9 mouse cellular contexts compared by ENCODE assay signal in the genomic region with DNA sequence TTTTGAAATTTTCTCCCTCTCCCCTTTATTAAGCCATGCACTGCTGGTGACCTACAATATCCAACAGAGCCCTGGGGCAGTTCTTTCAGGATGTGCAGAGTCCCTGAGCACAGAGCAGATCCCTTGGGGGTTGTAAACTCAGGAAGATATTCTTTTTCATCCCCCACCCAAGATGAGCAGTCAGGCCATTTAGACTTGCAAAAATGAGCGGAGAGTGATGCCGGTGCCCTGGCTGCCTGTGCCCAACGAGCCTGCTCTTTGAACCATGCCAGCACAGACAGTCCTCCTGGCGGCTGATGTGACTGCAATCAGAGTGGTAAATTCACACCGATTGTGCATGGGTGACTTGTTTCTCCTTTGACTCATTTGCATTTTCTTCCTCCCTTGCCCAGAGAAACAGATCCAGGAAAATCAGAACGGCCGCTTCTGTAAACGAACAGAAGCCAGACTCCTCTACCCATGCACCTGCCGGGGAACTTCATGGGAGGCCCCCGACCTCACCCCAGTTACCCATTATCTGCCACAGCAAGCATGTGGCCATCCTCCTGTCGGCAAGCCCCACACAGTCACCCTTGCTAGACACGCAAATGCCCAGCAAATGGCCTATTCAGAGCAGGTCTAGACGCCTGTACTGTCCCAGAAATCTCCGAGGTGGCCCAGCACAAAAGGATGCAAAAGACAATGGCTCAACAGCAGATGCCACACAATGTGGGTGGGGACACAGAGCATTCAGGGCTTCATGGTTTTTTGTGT.
DNase-seq lines count a peak whose midpoint lies in the region; ATAC-seq and TF ChIP-seq lines count a peak whose summit lies in the region.
"Had no signal": no experiment of that assay in that cellular context is flagged by ENCODE, and none has a peak within 500 bp of the region (broad histone marks: within the 10 kb centered on the region; RNA-seq: fewer than 3 reads in every experiment).

No protein-coding gene starts in this region.

- no peak for TF ChIP-seq CTCF in heart, adult 2 months (IDR thresholded peaks at IDR 0.05)

- no peak overlapping the region for H3K4me3 ChIP-seq in forebrain, embryonic 16.5 days (replicated peaks; ENCODE audit: low read length)
- no peak overlapping the region for H3K4me3 ChIP-seq in neural tube, embryonic 15.5 days (replicated peaks)
- H3K4me3 ChIP-seq in heart, adult 2 months, result no peak overlapping the region
- no peak overlapping the region for H3K4me3 ChIP-seq in heart, embryonic 12.5 days

- H3K9me3 ChIP-seq in forebrain, embryonic 16.5 days (ENCODE audit: control insufficient read depth, low read length), result no peaks in the 10 kb centered on the region
- H3K9me3 ChIP-seq in neural tube, embryonic 15.5 days (replicated peaks), result no peaks in the 10 kb centered on the region
- no peaks in the 10 kb centered on the region for H3K9me3 ChIP-seq in heart, embryonic 12.5 days (replicated peaks)

- H3K4me1 ChIP-seq in forebrain, embryonic 16.5 days (replicated peaks; ENCODE audit: control insufficient read depth, insufficient read depth, low read length), result peaks cover 18% of the 10 kb centered on the region
- peaks cover 19% of the 10 kb centered on the region for H3K4me1 ChIP-seq in neural tube, embryonic 15.5 days
- no peaks in the 10 kb centered on the region for H3K4me1 ChIP-seq in heart, adult 2 months (ENCODE audit: control insufficient read depth, insufficient read depth, low read length)
- peaks cover 16% of the 10 kb centered on the region for H3K4me1 ChIP-seq in heart, embryonic 12.5 days (replicated peaks)

- no peak overlapping the region for H3K27ac ChIP-seq in forebrain, embryonic 16.5 days (ENCODE audit: low read length)
- peak overlapping the region; percentile 51 for H3K27ac ChIP-seq in neural tube, embryonic 15.5 days (replicated peaks)
- no peak overlapping the region for H3K27ac ChIP-seq in heart, adult 2 months
- no peak overlapping the region for H3K27ac ChIP-seq in heart, embryonic 12.5 days (ENCODE audit: poor library complexity, severe bottlenecking)

- no peak for TF ChIP-seq POLR2A in heart, adult 2 months (IDR thresholded peaks at IDR 0.05; ENCODE audit: insufficient read depth, low read depth, low read length)

- peak overlapping the region; percentile 32; the same call in 1 of the 2 replicates for H3K9ac ChIP-seq in forebrain, embryonic 16.5 days (replicated peaks; ENCODE audit: low read depth, low read length)
- no peak overlapping the region for H3K9ac ChIP-seq in neural tube, embryonic 15.5 days (replicated peaks)
- no peak overlapping the region for H3K9ac ChIP-seq in heart, adult 2 months (ENCODE audit: low read depth, low read length)
- H3K9ac ChIP-seq in heart, embryonic 12.5 days, result no peak overlapping the region

- WGBS in forebrain, embryonic 16.5 days, result 15% methylated on average over 14 of the region's 14 CpGs
- 14% methylated on average over 14 of the region's 14 CpGs for WGBS in neural tube, embryonic 15.5 days
- WGBS in heart, adult 2 months, result 75% methylated on average over 14 of the region's 14 CpGs
- 70% methylated on average over 14 of the region's 14 CpGs for WGBS in heart, embryonic 12.5 days

- H3K79me2 ChIP-seq in heart, adult 2 months (replicated peaks; ENCODE audit: control insufficient read depth, insufficient read depth, low read length), result no peaks in the 10 kb centered on the region

- H3K36me3 ChIP-seq in forebrain, embryonic 16.5 days (ENCODE audit: control insufficient read depth, insufficient read depth), result no peaks in the 10 kb centered on the region
- no peaks in the 10 kb centered on the region for H3K36me3 ChIP-seq in neural tube, embryonic 15.5 days
- no peaks in the 10 kb centered on the region for H3K36me3 ChIP-seq in heart, adult 2 months (ENCODE audit: control insufficient read depth, insufficient read depth, low read length)
- no peaks in the 10 kb centered on the region for H3K36me3 ChIP-seq in heart, embryonic 12.5 days

- no peaks in the 10 kb centered on the region for H3K27me3 ChIP-seq in forebrain, embryonic 16.5 days (replicated peaks; ENCODE audit: control insufficient read depth, insufficient read depth, low read length)
- no peaks in the 10 kb centered on the region for H3K27me3 ChIP-seq in neural tube, embryonic 15.5 days (replicated peaks)
- H3K27me3 ChIP-seq in heart, adult 2 months (ENCODE audit: control insufficient read depth, insufficient read depth, low read length), result no peaks in the 10 kb centered on the region
- 0 out of 2 replicates have a peak, but pooled peaks cover 5% of the 10 kb centered on the region for H3K27me3 ChIP-seq in heart, embryonic 12.5 days (replicated peaks)

- peak overlapping the region; percentile 17 for H3K4me2 ChIP-seq in forebrain, embryonic 16.5 days (ENCODE audit: low read length)
- peak overlapping the region; percentile 38 for H3K4me2 ChIP-seq in neural tube, embryonic 15.5 days
- H3K4me2 ChIP-seq in heart, embryonic 12.5 days, result no peak overlapping the region

- intact Hi-C loops in heart, adult 2 months (cut with DNase I), result no loop called here

- DNase-seq in cerebellum, adult 18-20 months, result peak; percentile 12 to 40
- DNase-seq in cerebellum, adult 11 months, result no peak
- peak; percentile 33 for DNase-seq in kidney, postnatal 10 days
- DNase-seq in heart, adult 2 months, result no peak
- DNase-seq: right cerebral cortex, postnatal 14 days had no signal

- ATAC-seq in forebrain, embryonic 16.5 days, result peak; percentile 71
- ATAC-seq in neural tube, embryonic 15.5 days (ENCODE audit: low FRiP score), result peak; percentile 79; the same call in 1 of the 2 replicates
- no peak for ATAC-seq in activated CD4-positive, CD25-positive, alpha-beta regulatory T cell, adult 4 months
- no peak for ATAC-seq in heart, embryonic 12.5 days (ENCODE audit: insufficient number of reproducible peaks, low FRiP score)

- TF ChIP-seq EP300 in heart, adult 2 months (IDR thresholded peaks at IDR 0.05; ENCODE audit: insufficient read depth, low read depth, low read length), result no peak

Comparison
In these comparisons a context has a peak if more than half of its experiments do, and no peak if none do; other contexts are left out.
1. DNase-seq: peak in cerebellum, adult 18-20 months (2 of 2) and kidney, postnatal 10 days (single experiment); none in cerebellum, adult 11 months (single experiment) and heart, adult 2 months (0 of 2).
2. ATAC-seq: peak in forebrain, embryonic 16.5 days (single experiment) and neural tube, embryonic 15.5 days (single experiment); none in activated CD4-positive, CD25-positive, alpha-beta regulatory T cell, adult 4 months (single experiment) and heart, embryonic 12.5 days (single experiment).